Mouse (Mus musculus) frontal cortex, adult (tissue): ENCODE measurements around the gene Gm42417.

Source experiments
- ATAC-seq: cut with Nextera tagmentation; 2 replicates; pipeline ENCODE4 v1.9.2; 2017; ENCODE audit warnings: mild to moderate bottlenecking, moderate library complexity, mixed read lengths; ENCODE audit not compliant: low TSS enrichment

Gm42417 gene

DNA sequence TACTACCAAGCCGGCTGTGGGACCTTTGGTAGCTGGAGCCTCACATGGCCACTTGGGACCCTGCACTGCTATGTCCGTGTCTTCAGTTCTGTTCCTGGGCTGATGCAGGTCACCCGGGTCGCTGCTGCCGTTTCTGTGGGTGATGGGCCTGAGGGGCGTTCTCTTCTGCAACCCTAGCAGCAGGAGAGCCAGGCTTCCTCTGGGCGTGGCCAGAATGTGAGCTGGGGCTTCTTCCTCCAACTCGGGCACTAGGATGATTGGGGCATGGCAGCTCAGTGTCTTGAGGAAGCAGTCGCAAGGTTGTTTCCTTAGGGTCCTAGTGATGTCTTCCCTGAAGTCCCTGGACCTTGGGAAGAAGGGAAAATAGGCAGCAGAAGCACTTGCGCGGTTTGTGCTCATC, 19.6 kb downstream of the Gm42417 start:
- ATAC-seq = no peak

DNA sequence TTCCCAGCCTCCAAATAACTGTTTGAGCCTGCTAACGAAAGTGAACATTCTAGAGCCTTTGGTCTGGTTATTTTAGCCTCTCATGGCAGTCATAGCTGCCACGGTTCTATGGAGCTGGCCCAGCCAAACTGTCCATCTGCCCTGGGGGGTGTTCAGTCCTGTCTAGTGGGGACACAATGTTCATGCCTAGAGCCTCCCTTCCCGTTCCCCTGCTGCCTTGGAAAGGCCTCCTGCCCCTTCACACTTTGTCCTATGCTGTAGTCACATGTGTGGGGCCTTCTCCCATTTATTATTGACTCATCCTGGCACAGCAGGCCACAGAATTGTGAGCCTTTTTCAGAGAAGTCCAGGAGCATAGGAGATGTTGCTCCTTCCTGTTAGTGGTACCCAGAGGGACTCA, 21.0 kb downstream of the Gm42417 start:
- no peak for ATAC-seq

DNA sequence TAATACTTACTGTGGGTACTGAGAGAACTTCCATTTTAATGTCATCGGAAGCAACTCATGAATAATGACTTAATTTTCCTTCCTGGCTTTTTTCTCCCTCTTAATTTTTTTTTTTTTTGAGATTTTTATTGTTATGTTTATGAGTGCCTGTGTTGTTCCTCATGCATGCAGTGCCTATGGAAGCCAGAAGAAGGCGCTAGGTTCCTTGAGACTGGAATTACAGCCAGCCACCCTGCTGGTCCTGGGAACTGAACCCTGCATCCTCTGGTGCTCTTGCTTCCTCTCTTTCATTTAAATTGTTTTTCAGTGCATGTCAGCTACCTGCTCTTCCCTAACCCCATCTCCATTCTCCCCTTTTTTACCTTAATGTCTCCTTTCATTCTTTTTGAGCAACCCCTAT, 25.5 kb downstream of the Gm42417 start:
- ATAC-seq = no peak

DNA sequence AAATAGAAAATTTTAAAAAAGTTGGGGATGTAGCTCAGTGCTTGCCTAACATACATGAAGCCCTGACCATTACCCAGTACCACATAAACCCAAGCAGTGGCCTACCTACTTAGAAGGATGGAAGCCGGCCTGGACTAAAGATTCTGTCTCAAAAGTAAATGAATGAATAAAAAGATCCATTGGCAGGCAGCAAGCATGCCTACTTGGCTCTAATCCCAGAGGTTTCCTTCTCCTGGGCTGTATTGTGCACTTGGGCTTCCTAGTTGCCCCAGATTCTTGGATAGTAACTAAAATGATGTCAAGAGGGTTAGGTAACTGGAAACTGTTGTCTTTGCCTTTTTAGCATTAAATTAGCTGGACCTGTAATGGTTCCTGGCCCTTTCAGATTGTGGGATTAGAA, 25.9 kb downstream of the Gm42417 start:
- ATAC-seq = no peak

DNA sequence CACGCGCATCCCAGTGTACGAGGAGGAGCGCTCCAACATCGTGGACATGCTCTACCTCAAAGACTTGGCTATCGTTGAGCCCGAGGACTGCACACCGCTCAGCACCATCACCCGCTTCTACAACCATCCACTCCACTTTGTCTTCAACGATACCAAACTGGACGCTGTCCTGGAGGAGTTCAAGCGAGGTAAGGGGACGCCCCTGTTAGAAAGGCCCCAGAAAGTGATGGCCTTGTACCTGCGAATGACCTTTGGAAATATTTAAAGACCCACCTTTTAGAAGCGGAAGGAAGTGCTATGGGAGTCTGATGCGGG, 26.3 kb downstream of the Gm42417 start:
- ATAC-seq = 0 out of 2 replicates have a peak, but pooled peaks have one; percentile 4

DNA sequence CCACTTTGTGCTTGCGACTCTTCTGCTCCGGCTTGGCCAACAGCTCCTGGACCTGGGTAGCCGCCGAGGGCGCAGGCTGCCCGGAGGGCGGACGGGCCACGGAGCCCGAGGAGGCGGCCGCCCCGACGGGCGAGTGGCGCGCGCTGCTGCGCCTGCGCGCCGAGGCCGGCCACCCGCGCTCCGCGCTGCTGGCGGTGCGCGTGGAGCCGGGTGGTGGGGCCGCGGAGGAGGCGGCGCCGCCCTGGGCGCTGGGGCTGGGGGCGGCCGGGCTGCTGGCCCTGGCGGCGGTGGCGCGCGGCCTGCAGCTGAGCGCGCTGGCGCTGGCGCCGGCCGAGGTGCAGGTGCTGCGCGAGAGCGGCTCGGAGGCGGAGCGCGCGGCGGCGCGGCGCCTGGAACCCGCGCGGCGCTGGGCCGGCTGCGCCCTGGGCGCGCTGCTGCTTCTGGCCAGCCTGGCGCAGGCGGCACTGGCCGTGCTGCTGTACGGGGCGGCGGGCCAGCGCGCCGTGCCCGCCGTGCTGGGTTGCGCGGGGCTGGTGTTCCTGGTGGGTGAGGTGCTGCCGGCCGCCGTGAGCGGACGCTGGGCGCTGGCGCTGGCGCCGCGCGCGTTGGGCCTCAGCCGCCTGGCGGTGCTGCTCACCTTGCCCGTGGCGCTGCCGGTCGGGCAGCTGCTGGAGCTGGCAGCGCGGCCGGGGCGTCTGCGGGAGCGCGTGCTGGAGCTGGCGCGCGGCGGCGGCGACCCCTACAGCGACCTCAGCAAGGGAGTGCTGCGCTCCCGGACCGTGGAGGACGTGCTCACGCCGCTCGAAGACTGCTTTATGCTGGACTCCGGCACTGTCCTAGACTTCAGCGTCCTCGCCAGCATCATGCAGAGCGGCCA, 26.9 kb downstream of the Gm42417 start:
- ATAC-seq = peak; percentile 56

DNA sequence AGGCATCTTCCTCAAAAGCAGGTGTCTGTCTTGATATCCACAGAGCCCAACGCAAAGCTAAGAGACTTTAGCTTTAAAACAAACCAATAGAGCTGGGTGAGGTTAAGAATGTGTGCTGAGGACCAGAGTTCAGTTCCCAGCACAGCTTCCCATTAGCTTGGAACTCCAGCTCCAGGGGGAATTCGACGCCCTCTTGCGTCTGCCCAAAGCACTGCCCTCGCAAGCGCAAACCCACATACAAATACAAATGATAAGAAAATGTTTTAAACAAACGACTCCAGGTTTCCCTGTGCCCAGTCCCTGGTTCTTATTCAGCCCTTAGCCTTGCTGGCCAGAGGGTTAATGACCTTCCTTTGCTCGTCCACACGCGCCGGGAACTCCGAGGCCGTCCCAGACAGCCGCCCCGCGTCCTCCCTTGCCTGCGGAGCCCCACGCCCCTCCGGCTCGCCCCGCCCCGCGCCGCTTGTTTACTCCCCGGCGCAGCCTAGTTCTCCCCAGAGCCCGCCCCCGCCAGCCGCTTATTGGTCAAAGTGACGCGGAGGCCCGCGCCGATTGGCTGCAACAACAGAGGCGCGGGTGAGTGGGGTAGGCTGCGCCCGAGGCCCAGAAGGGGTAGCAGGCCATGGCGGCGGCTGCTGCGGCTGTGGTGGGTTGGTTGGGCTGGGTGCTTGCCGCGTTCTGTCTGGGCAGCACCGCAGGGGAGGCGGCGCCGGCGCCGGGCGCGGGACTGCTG, 27.8 kb downstream of the Gm42417 start, which contains the start of gene Cnnm3:
TSS of gene Cnnm3 (plus strand) at position 579 of the 733 bp plus-strand sequence.
- ATAC-seq = peak; percentile 87

DNA sequence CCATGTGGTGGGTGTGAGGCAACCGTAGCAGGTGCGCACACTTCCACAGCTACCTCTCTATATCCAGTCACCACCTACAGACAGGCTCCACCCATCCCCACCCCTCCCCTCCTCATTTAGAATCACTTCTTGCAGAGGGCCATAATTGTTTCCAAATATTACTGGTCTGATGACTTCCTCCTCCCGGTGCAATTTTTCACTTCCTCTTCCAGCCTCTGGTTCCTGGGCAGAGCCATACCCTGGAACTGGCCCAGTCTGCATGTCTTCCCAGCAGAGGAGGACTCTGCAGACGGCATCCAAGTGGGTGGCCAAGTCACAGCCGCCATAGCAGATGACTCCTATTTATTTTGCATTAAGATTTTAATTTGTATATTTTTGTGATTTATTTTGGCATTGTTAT, 31.0 kb downstream of the Gm42417 start:
- no peak for ATAC-seq

DNA sequence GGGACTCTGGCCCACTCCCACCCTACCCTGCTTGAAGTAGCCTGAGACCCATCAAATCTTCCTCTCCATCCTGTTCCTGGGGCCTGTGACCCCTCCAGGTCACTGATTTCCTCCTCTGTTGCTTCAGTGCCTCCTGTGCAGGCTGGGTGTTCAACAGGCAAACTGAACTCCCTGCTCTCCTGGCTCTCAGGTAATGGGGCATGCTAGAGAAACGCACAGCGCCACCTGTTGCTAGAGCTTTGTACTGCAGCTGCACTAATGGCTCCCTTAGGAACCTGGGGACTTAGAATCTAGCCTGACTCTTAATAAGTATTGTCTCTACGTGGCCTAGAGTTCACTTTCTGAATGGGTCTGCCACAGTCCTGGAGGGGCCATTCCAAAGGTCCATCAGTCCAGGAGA, 38.0 kb downstream of the Gm42417 start:
- peak; percentile 82 for ATAC-seq

DNA sequence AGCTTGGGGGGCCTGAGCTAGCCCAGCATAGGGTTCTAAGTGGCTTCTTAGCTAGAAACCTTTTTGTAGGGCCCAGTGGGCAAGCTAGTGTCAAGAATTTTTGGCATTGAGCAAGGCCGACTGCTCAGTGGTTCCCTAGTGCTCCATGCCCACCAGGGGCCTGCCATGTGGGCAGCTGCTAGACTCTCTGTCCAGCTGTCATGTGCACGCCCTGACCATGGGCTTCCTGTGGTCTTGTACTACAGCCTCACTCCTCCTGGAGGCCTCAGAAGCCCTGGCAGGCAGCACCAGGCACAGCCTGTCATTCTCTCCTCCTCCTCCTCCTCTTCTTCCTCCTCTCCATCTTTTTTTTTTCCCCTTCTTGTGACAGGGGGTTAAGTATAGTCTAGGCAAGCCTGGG, 41.9 kb downstream of the Gm42417 start:
- ATAC-seq = no peak

DNA sequence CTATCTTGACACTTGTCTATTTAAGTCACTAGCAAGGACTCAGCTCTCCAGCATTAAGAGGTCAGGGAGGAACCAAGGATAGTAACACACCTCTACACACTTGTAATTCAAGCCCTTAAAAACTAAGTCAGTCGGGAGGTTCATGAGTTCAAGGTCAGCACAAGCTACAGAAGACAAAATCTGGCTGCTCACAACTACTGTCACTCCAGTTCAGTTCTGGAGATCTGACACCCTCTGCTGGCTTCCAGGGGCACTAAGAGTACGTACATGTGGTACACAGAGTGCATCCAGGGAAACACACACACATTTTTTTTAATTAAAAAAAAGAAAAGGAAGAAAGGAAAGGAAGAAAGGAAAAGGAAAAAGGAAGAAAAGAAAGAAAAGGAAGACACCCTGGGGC, 42.5 kb downstream of the Gm42417 start:
- no peak for ATAC-seq

DNA sequence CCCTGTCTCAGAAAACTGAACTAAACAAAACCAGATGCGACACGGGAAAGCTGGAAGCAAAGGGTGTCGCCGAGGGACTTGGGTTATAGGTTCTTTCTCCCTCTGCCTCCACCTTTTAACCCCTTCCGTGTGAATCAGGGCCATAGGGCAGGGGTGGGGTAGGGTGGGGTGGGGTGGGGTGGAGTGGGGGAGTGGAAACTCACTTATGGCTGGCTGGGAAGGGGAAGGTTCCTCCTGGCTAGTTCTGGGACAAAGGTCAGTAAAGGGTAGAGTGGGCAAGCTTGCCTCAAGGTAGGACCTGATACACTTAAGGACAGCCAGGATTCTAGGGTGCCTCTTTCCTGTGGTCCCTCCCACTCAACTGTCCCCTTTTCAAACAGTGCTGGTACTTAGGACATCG, 45.9 kb downstream of the Gm42417 start:
- ATAC-seq = no peak

DNA sequence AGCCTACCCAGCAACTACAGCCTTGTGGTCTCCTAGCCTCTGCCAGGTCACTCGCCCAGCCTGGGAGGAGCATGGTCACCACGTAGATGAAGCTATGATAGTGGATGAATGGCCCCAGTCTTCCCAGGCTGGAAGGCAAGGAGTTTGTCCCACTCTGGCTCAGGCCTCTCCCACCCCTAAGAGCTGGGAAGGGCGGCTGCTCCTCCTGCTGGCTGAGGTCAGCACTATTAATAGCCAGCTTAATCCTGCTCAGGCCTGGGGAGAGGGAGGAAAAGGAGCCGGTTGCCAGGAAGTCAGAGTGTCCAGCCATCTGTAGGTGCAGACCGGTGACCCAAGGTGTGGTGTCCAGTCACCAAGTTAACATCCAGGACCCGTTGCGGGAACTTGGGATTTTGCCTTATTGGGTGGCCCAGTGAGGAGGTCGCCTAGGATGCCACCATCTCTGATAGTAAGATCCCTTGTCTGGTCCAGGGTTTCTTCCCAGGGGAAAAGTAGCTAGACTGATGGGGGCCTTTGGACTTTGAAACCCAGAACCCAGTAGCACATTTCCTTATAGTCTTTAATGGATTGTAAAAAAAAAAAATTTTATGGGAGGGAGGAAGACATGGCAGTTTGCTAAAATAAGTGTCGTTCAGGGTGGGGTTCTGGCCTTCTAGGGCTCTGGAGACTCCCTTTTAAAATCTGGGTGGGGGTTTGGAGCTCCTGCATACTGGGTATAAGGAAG, 46.7 kb downstream of the Gm42417 start:
- ATAC-seq = 0 out of 2 replicates have a peak, but pooled peaks have one; percentile 44

DNA sequence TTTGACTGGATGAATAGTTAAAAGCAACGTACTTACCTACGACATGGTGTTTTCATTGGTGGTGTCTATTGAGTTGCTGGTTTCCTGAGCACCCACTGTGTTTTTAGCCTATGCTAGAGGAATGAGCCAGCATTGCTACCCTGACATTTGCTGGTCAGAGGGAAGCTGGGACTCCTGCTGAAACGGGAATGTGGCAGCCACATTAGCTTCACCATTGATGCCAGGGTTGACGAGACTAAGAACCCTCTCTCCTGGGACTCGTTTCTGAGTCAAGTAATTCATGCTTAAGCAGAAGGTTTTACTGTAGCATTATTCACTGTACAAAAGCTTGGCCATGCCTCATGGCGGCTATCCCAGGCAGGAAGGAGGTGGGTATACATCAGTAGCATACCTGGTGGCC, 49.6 kb downstream of the Gm42417 start:
- no peak for ATAC-seq

DNA sequence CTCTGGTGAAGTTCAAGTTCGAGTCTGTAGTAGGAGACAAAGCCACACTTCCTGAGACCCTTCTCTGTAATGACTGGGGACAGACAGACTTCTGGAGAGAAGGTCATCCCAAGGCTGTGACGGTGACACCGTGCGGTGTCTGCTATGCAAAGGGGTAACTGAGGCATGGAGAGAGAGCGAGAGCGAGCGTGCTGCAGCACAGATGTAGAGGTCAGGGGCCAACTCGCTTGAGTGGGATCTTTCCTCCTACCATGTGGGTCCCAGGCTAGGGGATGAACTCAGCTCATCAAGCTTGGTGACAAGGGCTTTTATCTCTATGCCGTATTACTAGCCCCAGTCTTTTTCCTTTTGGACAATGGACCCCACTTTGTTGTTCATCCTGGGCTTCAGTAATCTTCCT, 52.1 kb downstream of the Gm42417 start:
- ATAC-seq = no peak

DNA sequence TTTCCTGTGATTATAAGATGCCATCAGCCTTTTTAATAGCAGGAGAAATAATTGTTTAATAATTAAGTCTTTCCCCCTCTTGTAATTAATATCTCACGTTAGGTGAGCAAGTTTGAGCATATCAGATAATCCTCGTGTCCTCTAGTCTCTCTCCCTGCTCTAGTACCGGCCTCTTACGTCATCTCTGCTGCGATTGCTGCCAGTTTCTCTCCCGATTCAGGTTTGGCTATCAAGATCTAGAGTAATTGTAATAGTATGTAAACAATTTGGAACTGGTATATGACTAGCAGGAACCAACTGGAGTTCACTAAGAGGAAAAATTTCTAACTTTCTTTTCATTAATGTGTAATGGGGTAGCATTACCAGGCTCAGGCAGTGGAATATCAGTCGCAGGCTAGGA, 54.1 kb downstream of the Gm42417 start:
- no peak for ATAC-seq

DNA sequence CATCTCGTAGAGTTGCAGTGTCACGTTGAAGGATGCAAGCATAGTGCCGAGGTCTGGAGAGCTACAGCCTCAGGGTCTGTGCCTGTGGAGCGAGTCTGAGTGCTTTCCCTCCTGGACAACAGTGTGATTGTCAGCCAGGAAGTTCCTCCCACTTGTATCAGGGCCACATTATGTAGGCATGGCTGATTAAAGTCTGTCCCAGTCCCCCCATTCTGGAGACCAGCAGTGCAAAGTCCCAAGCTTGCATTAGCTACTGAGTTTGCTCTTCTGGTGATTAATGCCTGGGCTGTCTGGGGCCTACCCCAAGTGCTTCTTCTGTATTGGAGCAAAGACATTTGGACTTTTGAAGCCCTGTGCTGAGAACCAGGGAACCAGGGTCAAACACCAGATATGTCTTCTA, 55.4 kb downstream of the Gm42417 start:
- no peak for ATAC-seq
